Mouse (Mus musculus) hindlimb bud, embryonic 11.5 days (tissue): ENCODE data around the gene Ikzf5.
"Not testable (repeated sequence)": the region's sequence is repeated elsewhere in the genome, so short reads cannot be mapped to it uniquely, and the experiment has no call there.

Experiments
- DNase-seq: peaks from one replicate; pipeline ENCODE4 v3.0.0-alpha.2; 2012; ENCODE audit warnings: low read depth, low spot score; ENCODE audit errors: extremely low spot score

The Ikzf5 gene

GRCm38 (mm10) chr7:131410416-131411058, at the start of gene Ikzf5, which contains the start of gene Acadsb:
Gene Ikzf5, minus strand, starts transcription at chr7:131410521.
Gene Acadsb, plus strand, starts transcription at chr7:131410601.
- DNase-seq: peak; percentile 82

GRCm38 (mm10) chr7:131456714-131457113, 46.4 kb upstream of the Ikzf5 start:
- no peak for DNase-seq

- DNase-seq: no peak
These were observed 26.7 kb upstream of the Ikzf5 start for GRCm38 (mm10) chr7:131437051-131437450.

GRCm38 (mm10) chr7:131434276-131434675, 24.0 kb upstream of the Ikzf5 start:
- no peak for DNase-seq

- no peak for DNase-seq
These were observed 21.9 kb upstream of the Ikzf5 start for GRCm38 (mm10) chr7:131432244-131432643.

- DNase-seq: no peak
These were observed 17.0 kb upstream of the Ikzf5 start for GRCm38 (mm10) chr7:131427331-131427730.

GRCm38 (mm10) chr7:131424912-131425311, 14.6 kb upstream of the Ikzf5 start:
- DNase-seq: no peak

- DNase-seq: no peak
These were observed 7.3 kb upstream of the Ikzf5 start for GRCm38 (mm10) chr7:131417605-131418004.

GRCm38 (mm10) chr7:131416742-131417141, 6.4 kb upstream of the Ikzf5 start:
- not testable (repeated sequence) for DNase-seq

- DNase-seq: no peak
These were observed 1.6 kb upstream of the Ikzf5 start for GRCm38 (mm10) chr7:131411941-131412270.

- DNase-seq: no peak
These were observed 1.1 kb upstream of the Ikzf5 start for GRCm38 (mm10) chr7:131411221-131411940.

- no peak for DNase-seq
These were observed 334 bp downstream of the Ikzf5 start for GRCm38 (mm10) chr7:131409988-131410385.

- peak; percentile 62 for DNase-seq
These were observed 867 bp downstream of the Ikzf5 start for GRCm38 (mm10) chr7:131409321-131409987.

GRCm38 (mm10) chr7:131391761-131392160, 18.6 kb downstream of the Ikzf5 start:
- not testable (repeated sequence) for DNase-seq

GRCm38 (mm10) chr7:131371880-131372651, 38.3 kb downstream of the Ikzf5 start:
- DNase-seq: no peak

GRCm38 (mm10) chr7:131371470-131371860, 38.9 kb downstream of the Ikzf5 start:
- peak; percentile 6 for DNase-seq

GRCm38 (mm10) chr7:131370648-131371469, 39.5 kb downstream of the Ikzf5 start, which contains the start of gene Pstk:
Gene Pstk, plus strand, starts transcription at chr7:131371141.
- DNase-seq: peak; percentile 78

- DNase-seq: no peak
These were observed 46.2 kb downstream of the Ikzf5 start for GRCm38 (mm10) chr7:131364131-131364530.

GRCm38 (mm10) chr7:131362615-131363300, 47.6 kb downstream of the Ikzf5 start, which contains the start of gene 2310057M21Rik:
Gene 2310057M21Rik, minus strand, starts transcription at chr7:131362759.
- peak; percentile 97 for DNase-seq

- no peak for DNase-seq
These were observed 48.1 kb downstream of the Ikzf5 start for GRCm38 (mm10) chr7:131362269-131362614.
